Mouse (Mus musculus): ENCODE data around the gene Sox6. TPM values are rescaled to one million over a fixed set of nuclear protein-coding genes. Genes with fewer than 3 reads are reported as not detected.
A peak's percentile ranks its signal among the peaks of the same experiment; 100 is the strongest.
"Not testable (repeated sequence)": the region's sequence is repeated elsewhere in the genome, so short reads cannot be mapped to it uniquely, and the experiment has no call there.

Sox6 gene
- polyA plus RNA-seq (2014; fragmentation: Nextera tagmentation; extraction: Ambion mirVana): 40.9 and 51.2 TPM in 2 replicates

DNA sequence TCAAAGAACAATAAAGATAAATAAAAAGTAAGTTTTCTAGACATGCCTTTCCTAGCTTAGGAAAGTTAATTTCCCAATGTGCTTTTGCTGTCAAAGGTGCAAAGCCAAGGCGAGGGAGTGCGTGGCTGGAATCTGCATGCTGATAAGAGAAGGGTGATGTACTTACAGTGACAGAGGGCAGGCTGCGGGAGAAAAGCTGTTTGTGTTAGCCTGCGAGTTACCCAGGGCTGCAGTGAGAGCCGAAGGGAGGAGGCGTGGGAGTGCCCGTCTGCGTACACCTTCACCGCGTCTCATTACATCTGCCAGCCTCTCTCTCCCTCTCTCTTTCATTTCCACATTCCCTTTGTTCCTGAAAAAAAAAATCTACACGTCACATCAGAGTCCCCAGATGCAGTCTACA, at the start of gene Sox6:
TSS of gene Sox6 (minus strand) at position 286 of the 400 bp plus-strand sequence.
- peak within 1 kb of the TSS; percentile 17; the same call in 1 of the 2 replicates for H3K9ac ChIP-seq (replicated peaks; ENCODE audit: low read depth, low read length)
- no peak for ATAC-seq (ENCODE audit: low read depth)

GRCm38 (mm10) chr7:116084366-116084765, 45.8 kb upstream of the Sox6 start, which contains the start of gene Gm4353:
Gene Gm4353 (minus strand): TSS chr7:116084635.
- H3K4me2 ChIP-seq (ENCODE audit: low read depth, low read length); H3K9ac ChIP-seq (replicated peaks; ENCODE audit: low read depth, low read length); ATAC-seq (ENCODE audit: low read depth); H3K9me3 ChIP-seq (ENCODE audit: control insufficient read depth, low read length); H3K36me3 ChIP-seq (ENCODE audit: control insufficient read depth, insufficient read depth, low read length); H3K4me3 ChIP-seq (ENCODE audit: low read depth, low read length); H3K27me3 ChIP-seq (ENCODE audit: control insufficient read depth, insufficient read depth, low read length); H3K4me1 ChIP-seq (ENCODE audit: control insufficient read depth, insufficient read depth, low read length); H3K27ac ChIP-seq (ENCODE audit: low read depth, low read length): not testable (repeated sequence)
- WGBS: 99% methylated on average over 9 of the region's 11 CpGs

More for the DNA sequence above, at the start of gene Sox6:
- Histone ChIP-seq H3K27me3 (ENCODE audit: control insufficient read depth, insufficient read depth, low read length) (peaks cover 21% of the 10 kb centered on the region), H3K9me3 (ENCODE audit: control insufficient read depth, low read length) (no peaks in the 10 kb centered on the region), H3K4me2 (ENCODE audit: low read depth, low read length) (peak within 1 kb of the TSS; percentile 98), H3K4me1 (ENCODE audit: control insufficient read depth, insufficient read depth, low read length) (0 out of 2 replicates have a peak, but pooled peaks cover 12% of the 10 kb centered on the region), H3K4me3 (ENCODE audit: low read depth, low read length) (peak within 1 kb of the TSS; percentile 41), H3K27ac (ENCODE audit: low read depth, low read length) (peak within 1 kb of the TSS; percentile 48), H3K36me3 (ENCODE audit: control insufficient read depth, insufficient read depth, low read length) (no peaks in the 10 kb centered on the region)
- 1% methylated on average over 11 of the region's 11 CpGs for WGBS

GRCm38 (mm10) chr7:116060739-116061138, 22.1 kb upstream of the Sox6 start:
- ATAC-seq (ENCODE audit: low read depth): no peak
- no peaks in the 10 kb centered on the region for H3K36me3 ChIP-seq (ENCODE audit: control insufficient read depth, insufficient read depth, low read length)
- H3K27me3 ChIP-seq (ENCODE audit: control insufficient read depth, insufficient read depth, low read length): no peaks in the 10 kb centered on the region
- no peaks in the 10 kb centered on the region for H3K4me1 ChIP-seq (ENCODE audit: control insufficient read depth, insufficient read depth, low read length)
- 60% methylated on average over 1 of the region's 1 CpGs for WGBS
- no peak overlapping the region for H3K4me3 ChIP-seq (ENCODE audit: low read depth, low read length)
- no peak overlapping the region for H3K9ac ChIP-seq (replicated peaks; ENCODE audit: low read depth, low read length)
- H3K9me3 ChIP-seq (ENCODE audit: control insufficient read depth, low read length): no peaks in the 10 kb centered on the region
- no peak overlapping the region for H3K27ac ChIP-seq (ENCODE audit: low read depth, low read length)
- H3K4me2 ChIP-seq (ENCODE audit: low read depth, low read length): no peak overlapping the region

- Histone ChIP-seq H3K9ac (replicated peaks; ENCODE audit: low read depth, low read length) (no peak overlapping the region), H3K9me3 (ENCODE audit: control insufficient read depth, low read length) (no peaks in the 10 kb centered on the region), H3K36me3 (ENCODE audit: control insufficient read depth, insufficient read depth, low read length) (no peaks in the 10 kb centered on the region), H3K4me3 (ENCODE audit: low read depth, low read length) (peak overlapping the region; percentile 41; the same call in 1 of the 2 replicates), H3K4me1 (ENCODE audit: control insufficient read depth, insufficient read depth, low read length) (0 out of 2 replicates have a peak, but pooled peaks cover 6% of the 10 kb centered on the region), H3K27ac (ENCODE audit: low read depth, low read length) (no peak overlapping the region), H3K27me3 (ENCODE audit: control insufficient read depth, insufficient read depth, low read length) (peaks cover 19% of the 10 kb centered on the region), H3K4me2 (ENCODE audit: low read depth, low read length) (peak overlapping the region; percentile 98)
- 18% methylated on average over 15 of the region's 15 CpGs for WGBS
- no peak; the same call in 1 of the 2 replicates for ATAC-seq (ENCODE audit: low read depth)
Measured at GRCm38 (mm10) chr7:116040470-116041019, 1.9 kb upstream of the Sox6 start.

- peak overlapping the region; percentile 98 for H3K4me2 ChIP-seq (ENCODE audit: low read depth, low read length)
- peak overlapping the region; percentile 17; the same call in 1 of the 2 replicates for H3K9ac ChIP-seq (replicated peaks; ENCODE audit: low read depth, low read length)
- under 1% methylated on average over 48 of the region's 48 CpGs for WGBS
- H3K36me3 ChIP-seq (ENCODE audit: control insufficient read depth, insufficient read depth, low read length): no peaks in the 10 kb centered on the region
- ATAC-seq (ENCODE audit: low read depth): peak; percentile 87
- H3K4me1 ChIP-seq (ENCODE audit: control insufficient read depth, insufficient read depth, low read length): 0 out of 2 replicates have a peak, but pooled peaks cover 6% of the 10 kb centered on the region
- peaks cover 19% of the 10 kb centered on the region for H3K27me3 ChIP-seq (ENCODE audit: control insufficient read depth, insufficient read depth, low read length)
- peak overlapping the region; percentile 41 for H3K4me3 ChIP-seq (ENCODE audit: low read depth, low read length)
- H3K9me3 ChIP-seq (ENCODE audit: control insufficient read depth, low read length): no peaks in the 10 kb centered on the region
- peak overlapping the region; percentile 48 for H3K27ac ChIP-seq (ENCODE audit: low read depth, low read length)
Measured at GRCm38 (mm10) chr7:116039538-116040466, 1.2 kb upstream of the Sox6 start.

- H3K9me3 ChIP-seq (ENCODE audit: control insufficient read depth, low read length): no peaks in the 10 kb centered on the region
- peak; percentile 11; the same call in 1 of the 2 replicates for ATAC-seq (ENCODE audit: low read depth)
- 0% methylated on average over 11 of the region's 11 CpGs for WGBS
- peaks cover 19% of the 10 kb centered on the region for H3K27me3 ChIP-seq (ENCODE audit: control insufficient read depth, insufficient read depth, low read length)
- H3K27ac ChIP-seq (ENCODE audit: low read depth, low read length): peak within 1 kb of the TSS; percentile 48
- 0 out of 2 replicates have a peak, but pooled peaks cover 7% of the 10 kb centered on the region for H3K4me1 ChIP-seq (ENCODE audit: control insufficient read depth, insufficient read depth, low read length)
- H3K9ac ChIP-seq (replicated peaks; ENCODE audit: low read depth, low read length): peak within 1 kb of the TSS; percentile 17; the same call in 1 of the 2 replicates
- H3K4me2 ChIP-seq (ENCODE audit: low read depth, low read length): peak within 1 kb of the TSS; percentile 98
- no peaks in the 10 kb centered on the region for H3K36me3 ChIP-seq (ENCODE audit: control insufficient read depth, insufficient read depth, low read length)
- H3K4me3 ChIP-seq (ENCODE audit: low read depth, low read length): peak within 1 kb of the TSS; percentile 41
Measured at GRCm38 (mm10) chr7:116039196-116039537, 571 bp upstream of the Sox6 start, which contains the start of gene 1110004F10Rik. Gene 1110004F10Rik (plus strand): TSS chr7:116039397.

DNA sequence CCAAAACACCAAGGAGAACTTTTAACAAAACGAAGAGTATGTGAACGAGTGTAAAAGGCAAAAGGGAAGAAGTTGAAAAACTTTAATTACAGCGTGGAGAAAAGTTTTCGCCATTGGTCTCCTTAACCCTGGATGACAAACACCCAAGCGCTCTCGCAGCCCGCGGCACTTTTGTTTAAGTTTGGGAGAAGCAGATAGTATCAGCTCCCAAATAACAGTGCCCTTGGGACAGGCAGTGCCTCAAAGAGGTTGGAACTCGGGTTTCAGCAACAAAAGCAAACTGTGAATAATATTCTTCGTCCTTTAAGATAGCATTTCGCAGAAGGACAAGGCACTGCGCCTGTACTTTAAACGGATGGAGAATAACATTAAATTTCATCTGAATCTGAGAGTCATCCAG, 572 bp downstream of the Sox6 start:
- peaks cover 21% of the 10 kb centered on the region for H3K27me3 ChIP-seq (ENCODE audit: control insufficient read depth, insufficient read depth, low read length)
- WGBS: under 1% methylated on average over 13 of the region's 13 CpGs
- H3K4me2 ChIP-seq (ENCODE audit: low read depth, low read length): peak overlapping the region; percentile 98; the same call in 1 of the 2 replicates

GRCm38 (mm10) chr7:116036591-116037555, 1.7 kb downstream of the Sox6 start:
- Histone ChIP-seq H3K27me3 (ENCODE audit: control insufficient read depth, insufficient read depth, low read length) (peaks cover 21% of the 10 kb centered on the region), H3K4me2 (ENCODE audit: low read depth, low read length) (peak overlapping the region; percentile 98; the same call in 1 of the 2 replicates)
- ATAC-seq (ENCODE audit: low read depth): no peak

More for the DNA sequence above, 572 bp downstream of the Sox6 start:
- Histone ChIP-seq H3K36me3 (ENCODE audit: control insufficient read depth, insufficient read depth, low read length) (no peaks in the 10 kb centered on the region), H3K4me1 (ENCODE audit: control insufficient read depth, insufficient read depth, low read length) (0 out of 2 replicates have a peak, but pooled peaks cover 12% of the 10 kb centered on the region), H3K9me3 (ENCODE audit: control insufficient read depth, low read length) (no peaks in the 10 kb centered on the region), H3K9ac (replicated peaks; ENCODE audit: low read depth, low read length) (no peak overlapping the region), H3K27ac (ENCODE audit: low read depth, low read length) (no peak overlapping the region), H3K4me3 (ENCODE audit: low read depth, low read length) (peak overlapping the region; percentile 41; the same call in 1 of the 2 replicates)
- no peak for ATAC-seq (ENCODE audit: low read depth)

More at GRCm38 (mm10) chr7:116036591-116037555, 1.7 kb downstream of the Sox6 start:
- H3K9ac ChIP-seq (replicated peaks; ENCODE audit: low read depth, low read length): no peak overlapping the region
- 28% methylated on average over 18 of the region's 18 CpGs for WGBS
- H3K27ac ChIP-seq (ENCODE audit: low read depth, low read length): no peak overlapping the region
- H3K4me3 ChIP-seq (ENCODE audit: low read depth, low read length): no peak overlapping the region
- H3K9me3 ChIP-seq (ENCODE audit: control insufficient read depth, low read length): no peaks in the 10 kb centered on the region
- H3K36me3 ChIP-seq (ENCODE audit: control insufficient read depth, insufficient read depth, low read length): no peaks in the 10 kb centered on the region
- 0 out of 2 replicates have a peak, but pooled peaks cover 15% of the 10 kb centered on the region for H3K4me1 ChIP-seq (ENCODE audit: control insufficient read depth, insufficient read depth, low read length)
